Mouse (Mus musculus) liver, postnatal 0 days (tissue): ENCODE data around the gene Dab1. TPM values are rescaled to one million over a fixed set of nuclear protein-coding genes. Genes with fewer than 3 reads are reported as not detected.

Experiments used
- ATAC-seq: fragments of 200-750 bp; cut with Nextera tagmentation; 2 replicates; pipeline ENCODE4 v1.8.0; 2017; ENCODE audit warnings: mild to moderate bottlenecking, moderate library complexity
- DNase-seq: peaks from one replicate; pipeline ENCODE4 v3.0.0-alpha.2; 2016
- H3K27ac ChIP-seq: fragments of 300-500 bp; sonication (generic); 2 replicates; pipeline ENCODE4 v1.5.1; 2014; ENCODE audit warnings: antibody characterized with exemption, moderate library complexity, mild to moderate bottlenecking, low read depth
- H3K27me3 ChIP-seq: fragments of 300-500 bp; sonication (generic); 2 replicates; pipeline ENCODE4 v1.6.1; 2014; ENCODE audit warnings: low read length, control low read depth, mixed read lengths; ENCODE audit not compliant: insufficient read depth
- H3K36me3 ChIP-seq: fragments of 300-500 bp; sonication (generic); replicated peaks from 2 replicates; pipeline ENCODE4 v1.6.1; 2014; ENCODE audit warnings: mild to moderate bottlenecking, control low read depth, low read length, moderate library complexity, mixed read lengths; ENCODE audit not compliant: insufficient read depth
- H3K4me1 ChIP-seq: fragments of 300-500 bp; sonication (generic); 2 replicates; pipeline ENCODE4 v1.6.1; 2014; ENCODE audit warnings: antibody characterized with exemption, mild to moderate bottlenecking, control low read depth; ENCODE audit not compliant: insufficient read depth
- H3K4me2 ChIP-seq: fragments of 300-500 bp; sonication (generic); 2 replicates; pipeline ENCODE4 v1.6.1; 2014; ENCODE audit warnings: low read depth, mild to moderate bottlenecking, low read length, moderate library complexity, mixed read lengths
- H3K4me3 ChIP-seq: fragments of 300-500 bp; sonication (generic); 2 replicates; pipeline ENCODE4 v1.5.1; 2014; ENCODE audit warnings: low read depth, low read length
- H3K9ac ChIP-seq: fragments of 300-500 bp; sonication (generic); replicated peaks from 2 replicates; pipeline ENCODE4 v1.6.1; 2014; ENCODE audit warnings: mild to moderate bottlenecking, moderate library complexity
- H3K9me3 ChIP-seq: fragments of 300-500 bp; sonication (generic); 2 replicates; pipeline ENCODE4 v1.6.1; 2016; ENCODE audit warnings: mild to moderate bottlenecking, control low read depth, low read length, mixed read lengths
- CTCF ChIP-seq: sonication (generic); IDR thresholded peaks from 2 replicates; pipeline ENCODE4 v1.5.1; 2016; ENCODE audit warnings: antibody characterized with exemption, low read depth
- EP300 ChIP-seq: IDR thresholded peaks from 2 replicates; pipeline ENCODE4 v1.6.1; 2016; ENCODE audit warnings: antibody characterized with exemption, low read depth, mild to moderate bottlenecking
- WGBS: fragments of 180-500 bp; shearing (Covaris S2); extraction: QIAGEN DNeasy Blood & Tissue Kit; methylation state at CpG from one replicate; pipeline ENCODE4 v1.1.7; 2014; ENCODE audit not compliant: insufficient replicate concordance; 5-methylcytosine and 5-hydroxymethylcytosine counted together
- polyA plus RNA-seq: library from polyadenylated mRNA; unstranded; fragments of >200 nt; fragmentation: Nextera tagmentation; extraction: Ambion mirVana; gene quantifications from 2 replicates; pipeline ENCODE4 v1.2.1, GENCODE M21; 2015

Gene Dab1
- polyA plus RNA-seq, 1 experiment from 2014 or later = 1.1 TPM

DNA sequence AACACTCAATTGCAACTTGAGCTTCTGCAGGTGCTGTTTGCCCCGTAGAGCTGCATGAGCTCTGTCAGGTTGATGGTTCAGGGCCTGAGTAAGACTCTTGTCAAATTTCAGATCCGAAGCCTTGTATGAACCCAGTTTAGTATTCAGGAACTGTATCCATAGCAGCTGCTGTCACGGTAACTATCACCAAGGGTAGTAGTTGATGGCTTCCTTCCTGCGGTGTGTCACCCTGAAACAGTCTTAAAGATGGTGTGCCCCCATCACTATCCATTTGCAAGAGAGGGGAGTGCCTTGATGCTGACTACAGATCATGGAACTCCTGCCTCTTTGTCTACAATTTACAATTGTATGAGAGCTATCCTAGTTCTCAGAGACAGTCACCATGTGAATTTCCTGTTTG is 87.3 kb downstream of the Dab1 start:
- Histone ChIP-seq H3K36me3 (no peaks in the 10 kb centered on the region), H3K27ac (no peak overlapping the region), H3K9me3 (no peaks in the 10 kb centered on the region), H3K4me3 (no peak overlapping the region), H3K9ac (no peak overlapping the region), H3K27me3 (no peaks in the 10 kb centered on the region), H3K4me1 (no peaks in the 10 kb centered on the region), H3K4me2 (no peak overlapping the region)
- DNase-seq (no peak), ATAC-seq (no peak)
- 48% methylated on average over 4 of the region's 4 CpGs for WGBS
- no peak for TF ChIP-seq CTCF

DNA sequence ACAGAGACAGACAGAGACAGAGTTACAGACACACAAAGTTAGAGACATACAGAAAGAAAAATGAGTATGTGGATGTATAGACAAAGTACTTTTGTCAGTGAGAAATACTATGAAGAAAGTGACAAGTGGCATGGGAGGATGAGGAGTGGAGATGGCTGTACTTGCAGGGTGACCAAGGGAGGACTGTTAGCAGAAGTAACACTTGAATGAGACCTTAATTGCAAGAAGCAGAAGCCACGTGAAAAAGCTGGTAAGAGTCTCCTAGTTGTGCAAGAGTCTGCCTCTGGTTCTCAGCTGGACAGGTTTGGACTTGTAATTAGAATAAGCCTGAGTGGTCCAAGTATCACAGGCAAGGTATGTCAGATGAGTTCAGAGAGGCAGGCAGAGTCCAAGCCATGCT is 88.0 kb downstream of the Dab1 start:
- 23% methylated on average over 1 of the region's 1 CpGs for WGBS
- Histone ChIP-seq H3K4me3 (no peak overlapping the region), H3K4me1 (no peaks in the 10 kb centered on the region), H3K9me3 (no peaks in the 10 kb centered on the region), H3K27me3 (no peaks in the 10 kb centered on the region), H3K36me3 (no peaks in the 10 kb centered on the region), H3K27ac (no peak overlapping the region), H3K4me2 (no peak overlapping the region), H3K9ac (no peak overlapping the region)
- ATAC-seq (no peak), DNase-seq (no peak)
- TF ChIP-seq CTCF (no peak), EP300 (no peak)

DNA sequence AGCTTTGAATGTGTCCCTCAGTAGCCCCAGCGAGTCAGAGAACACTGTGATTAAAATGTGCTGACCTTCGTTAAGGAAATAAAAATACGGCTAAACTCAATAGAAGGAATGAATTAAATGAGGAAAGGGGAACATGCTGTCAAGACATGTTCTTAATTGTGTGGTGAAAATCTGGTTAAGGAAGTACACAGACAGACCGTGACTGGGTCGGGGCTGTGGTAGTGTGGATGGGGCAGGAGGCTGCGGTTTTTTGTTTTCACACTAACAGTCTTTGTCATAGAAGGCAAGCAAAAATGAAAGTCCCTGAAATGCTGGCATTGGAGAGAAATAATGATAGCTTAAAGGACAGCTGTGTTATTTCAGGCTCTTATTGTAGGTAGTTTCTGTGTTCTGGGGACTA is 92.2 kb downstream of the Dab1 start:
- no peaks in the 10 kb centered on the region for H3K9me3 ChIP-seq
- no peaks in the 10 kb centered on the region for H3K27me3 ChIP-seq
- TF ChIP-seq CTCF = no peak
- TF ChIP-seq EP300 = no peak
- ATAC-seq (no peak), DNase-seq (no peak)
- H3K4me2 ChIP-seq = no peak overlapping the region
- no peak overlapping the region for H3K4me3 ChIP-seq
- no peaks in the 10 kb centered on the region for H3K4me1 ChIP-seq
- H3K9ac ChIP-seq = no peak overlapping the region
- H3K36me3 ChIP-seq = no peaks in the 10 kb centered on the region
- WGBS = 50% methylated on average over 6 of the region's 6 CpGs
- H3K27ac ChIP-seq = no peak overlapping the region

DNA sequence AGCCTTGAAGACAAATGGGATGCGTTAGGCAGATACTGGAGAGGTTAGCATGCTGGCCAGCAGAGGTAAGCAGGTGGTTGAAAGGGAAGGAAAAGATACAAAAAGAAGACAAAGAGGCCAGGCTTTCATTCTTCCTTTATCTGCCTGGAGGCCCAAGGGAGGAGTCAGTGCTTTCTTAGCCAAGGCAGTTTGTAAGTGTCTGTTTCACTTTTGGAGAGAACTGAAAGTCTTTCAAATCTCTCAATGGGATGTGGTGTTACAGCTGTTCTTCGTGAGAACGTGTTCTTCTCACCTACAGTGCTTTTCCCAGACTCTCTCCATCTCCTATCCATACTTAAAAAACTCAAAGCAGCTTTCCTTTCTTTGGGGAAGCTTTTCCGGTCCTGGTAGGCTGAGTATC is 94.8 kb downstream of the Dab1 start:
- no peaks in the 10 kb centered on the region for H3K27me3 ChIP-seq
- WGBS = 78% methylated on average over 4 of the region's 4 CpGs
- no peak for TF ChIP-seq CTCF
- no peak for TF ChIP-seq EP300
- no peaks in the 10 kb centered on the region for H3K4me1 ChIP-seq
- no peak overlapping the region for H3K4me3 ChIP-seq
- DNase-seq (no peak), ATAC-seq (no peak)
- no peak overlapping the region for H3K4me2 ChIP-seq
- no peaks in the 10 kb centered on the region for H3K36me3 ChIP-seq
- no peak overlapping the region for H3K27ac ChIP-seq
- H3K9ac ChIP-seq = no peak overlapping the region
- H3K9me3 ChIP-seq = no peaks in the 10 kb centered on the region

DNA sequence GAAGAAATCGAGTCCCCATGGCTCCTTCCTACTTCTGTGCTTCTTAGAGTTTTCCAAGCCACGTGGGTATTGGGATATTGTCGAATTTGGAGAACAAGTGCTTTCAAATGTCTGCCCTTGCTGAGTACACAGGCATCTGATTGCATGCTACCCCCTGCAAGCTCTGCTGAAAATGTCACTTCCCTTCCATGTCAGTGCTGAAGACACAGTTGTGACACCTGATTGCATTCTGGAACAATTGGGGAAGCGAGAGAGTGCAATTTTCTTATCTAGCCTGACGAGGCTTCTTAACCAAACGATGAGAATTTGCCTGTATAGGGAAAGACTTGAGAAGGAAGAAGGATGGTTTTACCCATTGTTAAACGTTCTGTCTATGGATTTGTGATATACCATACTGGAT is 95.8 kb downstream of the Dab1 start:
- 58% methylated on average over 7 of the region's 7 CpGs for WGBS
- TF ChIP-seq CTCF = no peak
- TF ChIP-seq EP300 = no peak
- H3K9me3 ChIP-seq = no peaks in the 10 kb centered on the region
- no peak overlapping the region for H3K4me3 ChIP-seq
- H3K36me3 ChIP-seq = no peaks in the 10 kb centered on the region
- no peak overlapping the region for H3K27ac ChIP-seq
- no peak for ATAC-seq
- DNase-seq = no peak
- no peak overlapping the region for H3K4me2 ChIP-seq
- no peaks in the 10 kb centered on the region for H3K4me1 ChIP-seq
- H3K27me3 ChIP-seq = no peaks in the 10 kb centered on the region
- no peak overlapping the region for H3K9ac ChIP-seq

DNA sequence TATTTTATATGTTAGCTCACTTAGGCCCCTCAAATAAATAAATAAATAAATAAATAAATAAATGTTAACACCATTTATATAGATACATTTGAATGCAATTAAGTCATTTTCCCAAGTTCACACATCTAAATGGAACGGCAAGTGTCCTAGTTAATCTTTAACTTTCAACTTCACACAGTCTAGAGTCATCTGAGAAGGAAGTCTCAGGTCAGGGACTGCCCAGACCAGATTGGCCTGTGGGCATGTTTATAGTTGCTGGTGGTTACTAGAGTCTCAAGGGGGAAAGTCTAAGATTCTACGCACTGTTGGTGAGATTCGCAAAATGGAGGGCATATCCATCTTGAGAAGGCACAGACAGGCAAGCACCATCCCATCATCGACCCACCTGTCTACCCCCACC is 96.4 kb downstream of the Dab1 start:
- Histone ChIP-seq H3K9ac (no peak overlapping the region), H3K9me3 (no peaks in the 10 kb centered on the region), H3K4me2 (no peak overlapping the region), H3K27ac (no peak overlapping the region), H3K36me3 (no peaks in the 10 kb centered on the region), H3K4me3 (no peak overlapping the region), H3K27me3 (no peaks in the 10 kb centered on the region), H3K4me1 (no peaks in the 10 kb centered on the region)
- no peak for DNase-seq
- no peak for ATAC-seq
- 74% methylated on average over 4 of the region's 4 CpGs for WGBS
- no peak for TF ChIP-seq CTCF

DNA sequence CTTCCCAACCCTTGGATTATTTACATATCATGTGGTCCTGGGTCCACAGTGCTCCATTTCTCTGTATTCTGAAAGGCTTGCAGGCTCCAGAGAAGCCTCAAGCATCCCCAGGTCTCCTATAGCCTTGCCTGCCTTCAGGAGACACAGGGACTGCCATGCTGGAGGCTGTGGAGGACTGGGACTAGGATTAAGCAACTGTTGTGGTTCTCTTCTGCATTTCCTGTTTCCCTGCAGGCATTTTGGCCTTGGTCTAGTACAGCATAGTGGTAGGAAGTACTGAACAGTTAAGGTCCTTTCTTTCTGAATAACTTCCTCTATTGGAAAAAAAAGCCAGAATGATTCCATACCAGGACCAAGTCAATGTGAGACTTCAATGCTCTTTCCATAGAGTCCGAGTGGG is 103.6 kb downstream of the Dab1 start:
- no peak overlapping the region for H3K9ac ChIP-seq
- H3K4me2 ChIP-seq = no peak overlapping the region
- no peak overlapping the region for H3K4me3 ChIP-seq
- no peaks in the 10 kb centered on the region for H3K9me3 ChIP-seq
- H3K4me1 ChIP-seq = no peaks in the 10 kb centered on the region
- DNase-seq (no peak), ATAC-seq (no peak)
- no peak overlapping the region for H3K27ac ChIP-seq
- no peaks in the 10 kb centered on the region for H3K36me3 ChIP-seq
- 71% methylated on average over 1 of the region's 1 CpGs for WGBS
- TF ChIP-seq EP300 (no peak), CTCF (no peak)
- H3K27me3 ChIP-seq = no peaks in the 10 kb centered on the region
